Mouse (Mus musculus): Measurements from ENCODE around the gene Lancl1.

GRCm38 (mm10) chr1:66998601-66999000, 40.1 kb downstream of the Lancl1 start:
- TF ChIP-seq POLR2A (IDR thresholded peaks at IDR 0.05; ENCODE audit: control insufficient read depth in 1 of 2, insufficient read depth in 1 of 2, low read depth in 1 of 2, low read length in 2 of 2, poor library complexity in 1 of 2) (no peak), JUND (IDR thresholded peaks at IDR 0.05; ENCODE audit: low read depth, low read length) (no peak), USF1 (IDR thresholded peaks at IDR 0.05; ENCODE audit: low read depth, low read length) (no peak), MAZ (IDR thresholded peaks at IDR 0.05; ENCODE audit: low read depth, low read length) (no peak), CTCF (IDR thresholded peaks at IDR 0.05 in 2 of 3, conservative IDR thresholded peaks at IDR 0.05 in 1 of 3; ENCODE audit: control insufficient read depth in 1 of 3, insufficient read depth in 1 of 3, low read depth in 2 of 3, low read length in 3 of 3, poor library complexity in 1 of 3, severe bottlenecking in 1 of 3) (no peak), MYC (IDR thresholded peaks at IDR 0.05; ENCODE audit: low read depth, low read length) (no peak), SMC3 (IDR thresholded peaks at IDR 0.05; ENCODE audit: low read depth, low read length) (no peak), EP300 (IDR thresholded peaks at IDR 0.05; ENCODE audit: low read depth in 1 of 2, low read length in 2 of 2) (no peak), MAX (IDR thresholded peaks at IDR 0.05; ENCODE audit: low read length) (no peak), GATA1 (IDR thresholded peaks at IDR 0.05; ENCODE audit: low read depth, low read length) (no peak), TAL1 (IDR thresholded peaks at IDR 0.05; ENCODE audit: low read length) (no peak), UBTF (IDR thresholded peaks at IDR 0.05; ENCODE audit: borderline replicate concordance, insufficient read depth, low read depth, low read length) (no peak), E2F4 (IDR thresholded peaks at IDR 0.05; ENCODE audit: borderline replicate concordance, low read depth, low read length) (no peak), TCF12 (IDR thresholded peaks at IDR 0.05; ENCODE audit: low read depth, low read length) (no peak)

Data from MEL (cell line).